Mouse (Mus musculus) heart, postnatal 14 days (tissue): ENCODE data around the gene Agap1. TPM values are rescaled to one million over a fixed set of nuclear protein-coding genes. Genes with fewer than 3 reads are reported as not detected.

Experiments used
- DNase-seq, 2 experiments: peaks; one replicate each; pipeline ENCODE4 v3.0.0; 2021 to 2022
- intact Hi-C: fragments of 180-260 bp; cut with DNase I; formaldehyde crosslinking; loops from one replicate; pipeline ENCODE4 v1.15.1; 2025
- total RNA-seq, 2 experiments: library from RNA; stranded (reverse); gene quantifications; 2 replicates each; pipeline ENCODE4 v1.2.3; 2021

The Agap1 gene
- total RNA-seq, 2 experiments from 2014 or later: 47.7 to 49.8 TPM

DNA sequence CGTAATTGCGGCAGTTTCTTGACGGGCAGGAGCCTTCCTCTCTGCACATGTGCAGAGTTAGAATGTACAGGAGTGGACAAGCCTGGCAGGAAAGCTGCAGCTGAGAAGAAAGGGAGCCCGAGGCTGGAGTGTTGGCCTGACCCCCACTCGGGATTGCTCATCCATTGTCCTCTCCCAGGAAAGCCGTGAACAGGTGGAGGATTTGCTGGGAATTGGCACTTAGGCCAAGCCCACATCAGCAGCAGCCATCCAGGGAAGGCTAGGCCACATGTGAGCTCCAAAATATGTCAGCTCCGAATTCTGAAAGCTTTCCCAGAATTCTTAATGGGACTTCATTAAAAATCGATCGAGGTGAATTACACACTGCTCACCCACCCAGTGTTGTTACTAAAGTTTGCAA lies 270.4 kb downstream of the Agap1 start:
- intact Hi-C loops: no loop called here
- no peak for DNase-seq

GRCm38 (mm10) chr1:89728481-89728880 lies 273.9 kb downstream of the Agap1 start:
- no peak for DNase-seq
- intact Hi-C loops: no loop called here

DNA sequence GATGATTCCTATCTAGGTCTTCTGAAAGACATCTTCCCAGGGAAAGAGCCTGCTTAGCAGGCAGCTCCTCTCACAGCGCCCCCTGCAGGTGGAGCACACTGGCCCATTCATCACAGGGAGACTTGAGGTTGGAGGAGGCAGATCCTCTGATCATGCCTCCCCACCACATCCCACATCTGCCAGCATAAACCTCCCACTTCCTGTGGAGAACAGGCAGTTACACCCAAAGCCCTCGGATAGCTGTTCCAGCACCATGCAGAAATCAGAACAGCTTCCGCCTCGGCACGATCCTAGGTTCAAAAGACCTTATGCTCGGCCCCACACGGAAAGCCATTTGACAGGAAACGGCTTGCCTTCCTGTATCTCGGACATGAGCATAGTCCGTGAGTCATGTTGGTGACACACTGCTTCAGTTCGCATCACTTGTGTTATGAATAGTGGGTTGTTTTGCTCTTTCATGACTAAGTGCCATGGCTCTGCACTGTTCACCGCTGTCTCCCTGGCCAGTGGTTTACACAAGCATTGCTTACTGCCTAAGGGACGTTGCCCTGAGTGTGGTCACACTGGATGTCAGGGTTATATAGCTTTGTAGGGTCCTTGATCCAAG lies 276.1 kb downstream of the Agap1 start:
- intact Hi-C loops: no loop called here
- peak in 1 of 2 experiments; percentile 17 for DNase-seq

- DNase-seq: no peak
- intact Hi-C loops: no loop called here
Observed at GRCm38 (mm10) chr1:89734368-89734767, 279.8 kb downstream of the Agap1 start.

DNA sequence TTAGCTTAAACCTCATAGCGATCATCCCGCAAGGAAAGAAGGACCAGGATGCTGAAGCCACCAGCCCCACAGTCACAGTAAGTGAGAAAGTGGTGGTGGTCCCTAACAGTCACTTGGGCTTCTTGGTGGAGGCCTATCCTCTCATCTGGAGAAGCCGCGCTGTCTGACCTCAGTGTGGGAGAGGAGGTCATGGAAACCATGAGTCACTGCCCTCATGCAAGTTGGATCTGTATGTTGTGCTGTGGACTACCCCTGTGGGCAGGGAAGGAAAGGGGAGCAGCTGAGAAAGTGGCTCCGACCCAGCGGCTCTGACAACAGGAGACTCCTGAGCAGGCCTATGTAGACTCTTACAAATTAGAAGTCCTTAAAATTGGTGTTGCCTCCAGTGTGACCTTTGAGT lies 280.5 kb downstream of the Agap1 start:
- no peak for DNase-seq
- intact Hi-C loops: no loop called here

GRCm38 (mm10) chr1:89736021-89736420 lies 281.4 kb downstream of the Agap1 start:
- no peak for DNase-seq
- intact Hi-C loops: no loop called here

DNA sequence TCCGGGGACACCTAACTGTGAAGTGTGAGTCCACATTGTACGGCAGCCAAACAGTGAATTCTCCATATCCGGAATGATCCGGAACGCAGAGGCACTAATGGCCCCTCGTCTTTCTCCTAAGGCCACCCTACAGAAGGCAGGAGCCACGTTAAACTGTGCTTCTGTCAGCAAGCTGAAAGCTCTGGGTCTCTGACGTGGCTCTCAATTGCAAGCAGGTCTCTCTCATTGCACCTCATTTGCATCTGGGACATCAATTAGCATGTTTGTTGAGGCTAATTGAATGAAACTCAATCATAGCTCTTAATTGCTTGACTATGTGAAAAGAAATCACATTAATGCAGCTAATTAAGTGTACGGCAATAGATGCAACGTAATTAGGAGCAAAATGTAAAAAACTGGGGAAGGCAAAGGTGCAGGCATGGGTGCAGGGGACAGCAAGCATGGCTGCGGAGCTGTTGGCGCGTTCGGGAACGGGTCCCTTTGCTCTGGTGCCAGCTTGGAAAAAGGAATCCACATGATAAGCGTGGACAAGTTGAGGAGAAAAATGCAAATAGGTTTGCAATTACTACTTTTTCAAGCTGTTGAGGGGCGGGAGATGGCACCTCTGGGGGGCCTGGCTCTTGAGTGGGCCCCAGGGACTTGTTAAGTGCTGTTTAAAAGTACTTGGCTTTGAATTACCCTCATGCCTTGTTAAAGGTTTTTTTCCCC lies 284.6 kb downstream of the Agap1 start:
- intact Hi-C loops: no loop called here
- DNase-seq: no peak

- DNase-seq: no peak
- intact Hi-C loops: no loop called here
Observed at GRCm38 (mm10) chr1:89739775-89740099, 285.1 kb downstream of the Agap1 start.

DNA sequence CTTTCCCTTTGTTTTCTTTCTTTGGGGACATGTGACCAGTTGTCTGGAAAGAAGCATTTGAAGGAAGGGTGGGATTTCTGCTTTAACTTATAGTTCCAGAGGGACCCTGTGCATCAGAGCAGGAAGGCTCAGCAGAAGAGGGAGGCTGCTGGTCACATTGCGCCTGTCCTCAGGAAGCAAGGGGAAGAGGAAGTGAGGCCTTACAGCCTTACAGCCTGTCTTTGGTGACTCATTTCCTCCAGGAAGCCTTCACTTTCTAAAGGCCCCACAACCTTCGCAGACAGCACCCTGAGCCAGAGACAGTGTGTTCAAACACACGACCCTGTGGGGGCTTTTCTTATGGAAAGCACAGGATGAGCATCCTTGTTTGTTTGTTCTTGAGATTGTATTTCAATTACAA lies 287.8 kb downstream of the Agap1 start:
- intact Hi-C loops: no loop called here
- DNase-seq: no peak

DNA sequence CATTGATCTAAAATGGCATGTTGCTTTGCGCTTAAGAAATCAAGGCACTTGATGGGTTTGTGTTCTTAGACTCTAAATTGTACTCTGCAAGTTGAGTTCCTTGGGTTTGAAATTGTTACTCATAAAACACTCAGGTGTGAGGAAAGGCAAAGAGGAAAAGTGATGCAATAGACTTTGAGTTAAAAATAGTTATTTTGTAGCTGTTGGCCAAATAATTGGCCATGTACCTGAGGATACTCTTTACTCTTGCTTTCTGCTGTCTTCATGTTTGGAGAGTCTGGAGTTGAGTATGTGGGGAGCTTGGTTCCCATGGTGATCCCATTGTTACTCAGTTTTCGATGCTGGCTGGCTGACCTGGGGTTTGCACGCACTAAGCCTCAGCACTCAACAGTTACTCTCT lies 291.6 kb downstream of the Agap1 start:
- intact Hi-C loops: no loop called here
- no peak for DNase-seq

GRCm38 (mm10) chr1:89749666-89750065 lies 295.1 kb downstream of the Agap1 start:
- intact Hi-C loops: loop anchor here (5.0 kb wide), 2 partner anchors 102 to 193 kb away; no protein-coding TSS in a partner anchor
- no peak for DNase-seq

GRCm38 (mm10) chr1:89750495-89750894 lies 295.9 kb downstream of the Agap1 start:
- intact Hi-C loops: loop anchor here (5.0 kb wide), 2 partner anchors 103 to 192 kb away; no protein-coding TSS in a partner anchor
- DNase-seq: no peak

GRCm38 (mm10) chr1:89750921-89751320 lies 296.3 kb downstream of the Agap1 start:
- intact Hi-C loops: loop anchor here (5.0 kb wide), 2 partner anchors 104 to 191 kb away; no protein-coding TSS in a partner anchor
- DNase-seq: no peak

- intact Hi-C loops: loop anchor here (5.0 kb wide), 2 partner anchors 104 to 191 kb away; no protein-coding TSS in a partner anchor
- DNase-seq: no peak
Observed at GRCm38 (mm10) chr1:89751344-89751743, 296.7 kb downstream of the Agap1 start.

DNA sequence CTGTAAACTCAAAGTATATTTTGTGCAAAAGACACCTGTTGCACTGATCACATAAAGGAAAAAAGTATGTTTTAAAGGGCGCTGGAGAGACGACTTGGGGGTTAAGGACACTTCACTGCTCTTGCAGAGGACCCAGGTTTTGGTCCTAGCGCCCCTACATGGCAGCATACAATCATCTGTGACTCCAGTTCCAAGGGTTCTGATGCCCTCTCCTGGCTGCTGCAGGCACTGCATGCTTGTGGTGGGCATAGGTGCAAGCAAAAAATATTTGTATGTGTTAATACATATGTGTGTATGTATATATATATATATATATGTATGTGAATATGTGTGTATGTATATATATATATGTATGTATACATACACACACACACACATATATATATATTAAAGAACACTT lies 298.1 kb downstream of the Agap1 start:
- intact Hi-C loops: loop anchor here (5.0 kb wide), 2 partner anchors 105 to 190 kb away; no protein-coding TSS in a partner anchor
- peak in 1 of 2 experiments; percentile 12 for DNase-seq

- intact Hi-C loops: no loop called here
- no peak for DNase-seq
Observed at GRCm38 (mm10) chr1:89755358-89755757, 300.8 kb downstream of the Agap1 start.

DNA sequence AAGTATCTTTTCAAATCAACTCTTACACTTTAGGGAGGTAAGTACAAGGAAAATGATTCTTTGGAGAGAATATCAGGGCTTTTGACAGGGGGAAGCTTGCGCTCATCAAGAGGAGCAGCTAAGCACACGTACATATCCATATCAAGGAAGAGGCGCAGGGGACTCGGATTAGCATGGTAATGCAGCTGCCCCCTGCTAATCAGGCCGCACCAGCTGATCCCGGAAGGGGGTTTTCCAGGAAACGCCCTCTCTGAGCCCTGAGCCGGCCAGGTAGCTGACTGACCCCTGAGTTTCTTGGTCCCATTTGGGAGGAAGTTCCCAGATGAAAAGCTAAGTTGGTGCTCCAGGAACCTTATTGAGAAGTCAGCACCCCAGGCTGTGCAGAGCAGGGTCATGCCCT lies 301.8 kb downstream of the Agap1 start:
- intact Hi-C loops: no loop called here
- DNase-seq: no peak

GRCm38 (mm10) chr1:89757545-89757944 lies 302.9 kb downstream of the Agap1 start:
- intact Hi-C loops: no loop called here
- peak; percentile 13 to 14 for DNase-seq

DNA sequence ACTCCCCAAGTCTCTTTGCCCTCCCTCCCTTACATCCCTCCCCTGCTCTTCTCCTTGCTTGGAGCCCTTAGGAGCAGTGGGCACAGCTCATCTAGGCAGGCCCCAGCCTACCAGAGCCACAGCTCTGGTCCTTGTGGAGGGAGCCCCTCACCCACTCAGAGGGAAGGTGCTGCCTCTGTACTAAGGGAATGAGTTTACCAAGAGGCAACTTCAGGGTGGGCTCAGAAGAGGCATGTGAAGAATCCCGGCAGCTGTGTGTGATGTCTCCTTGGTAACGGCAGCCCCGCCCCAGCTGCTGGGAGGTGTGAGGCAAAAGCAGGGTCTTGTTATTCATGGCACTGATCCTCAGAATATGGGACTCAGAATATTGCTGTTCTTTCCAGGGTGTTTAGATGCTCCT lies 309.3 kb downstream of the Agap1 start:
- peak in 1 of 2 experiments; percentile 9 for DNase-seq
- intact Hi-C loops: no loop called here

DNA sequence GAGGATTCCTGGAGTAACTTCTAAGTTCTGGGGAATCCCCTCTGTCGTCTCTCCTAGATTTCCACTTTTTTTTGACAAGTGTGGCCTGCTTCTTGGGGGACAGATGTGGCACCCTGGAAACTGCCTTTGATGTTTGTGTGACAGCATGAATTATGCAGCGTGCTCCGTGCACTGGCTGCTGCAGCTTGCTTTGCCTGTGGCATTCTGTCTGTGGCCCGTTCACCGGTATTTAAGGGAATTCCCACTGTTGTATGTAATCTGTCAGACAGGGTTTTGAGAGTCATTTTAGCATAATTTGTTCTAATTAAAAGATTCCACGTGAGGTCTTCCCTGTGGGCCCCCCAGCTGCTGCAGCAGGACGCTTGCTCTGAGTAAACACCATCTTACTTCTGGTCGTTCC lies 312.3 kb downstream of the Agap1 start:
- intact Hi-C loops: no loop called here
- DNase-seq: no peak

DNA sequence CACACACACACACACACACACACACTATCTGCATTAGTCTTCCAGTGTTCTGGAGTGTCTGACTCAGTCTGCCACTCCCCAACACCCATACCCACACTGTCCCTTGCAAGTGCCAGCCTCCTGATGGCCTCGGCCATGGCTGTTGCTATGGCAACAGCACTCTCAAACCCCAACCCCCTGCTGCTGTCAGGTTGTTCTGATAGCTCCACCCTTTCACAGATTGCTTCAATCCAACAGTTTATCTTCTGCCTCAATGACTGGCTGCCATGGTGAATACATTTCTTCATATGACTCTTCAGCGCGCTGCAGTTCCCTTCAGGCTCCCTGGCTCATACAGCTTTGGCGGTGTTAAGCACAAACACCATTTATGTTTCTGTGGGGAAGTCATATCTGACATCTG lies 315.0 kb downstream of the Agap1 start:
- intact Hi-C loops: loop anchor here (5.0 kb wide), 1 partner anchor 173 kb away; no protein-coding TSS in a partner anchor
- DNase-seq: no peak

GRCm38 (mm10) chr1:89770298-89770697 lies 315.7 kb downstream of the Agap1 start:
- intact Hi-C loops: loop anchor here (5.0 kb wide), 1 partner anchor 172 kb away; no protein-coding TSS in a partner anchor
- DNase-seq: no peak
